Mouse (Mus musculus) frontal cortex, adult (tissue): ENCODE results near the gene Klhl30.

ENCODE experiments used
- ATAC-seq: cut with Nextera tagmentation; 2 replicates; pipeline ENCODE4 v1.9.2; 2017; ENCODE audit warnings: mild to moderate bottlenecking, moderate library complexity, mixed read lengths; ENCODE audit not compliant: low TSS enrichment

Klhl30 gene

GRCm38 (mm10) chr1:91364822-91365644 lies 14.2 kb downstream of the Klhl30 start:
- no peak for ATAC-seq

DNA sequence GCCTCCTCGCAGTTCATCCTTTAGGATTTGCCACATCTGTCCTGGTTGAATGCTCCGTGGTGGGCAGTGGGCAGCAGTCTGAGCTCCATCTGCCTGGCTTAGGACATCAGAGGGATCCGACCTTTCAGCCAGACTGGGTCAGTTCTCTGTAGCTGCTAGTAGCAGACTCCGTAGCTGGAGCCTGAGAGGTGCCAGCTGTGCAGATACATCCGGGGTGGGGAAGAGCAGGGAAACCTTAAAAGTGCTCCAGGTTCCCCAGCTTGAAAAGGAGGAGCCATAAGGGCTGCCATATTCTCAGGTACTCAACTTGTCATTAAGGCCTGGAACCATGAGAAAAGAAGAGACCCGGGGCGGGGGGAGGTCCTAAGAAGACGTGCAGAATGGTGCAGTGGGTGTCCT lies 15.0 kb downstream of the Klhl30 start:
- no peak for ATAC-seq

GRCm38 (mm10) chr1:91366215-91367108 lies 15.6 kb downstream of the Klhl30 start, which contains the start of gene Erfe:
Gene Erfe (plus strand): TSS chr1:91366430.
- ATAC-seq: peak; percentile 14; the same call in 1 of the 2 replicates

- ATAC-seq: no peak
These were observed 16.5 kb downstream of the Klhl30 start for GRCm38 (mm10) chr1:91367295-91367694.

GRCm38 (mm10) chr1:91369408-91369807 lies 18.6 kb downstream of the Klhl30 start:
- ATAC-seq: no peak

GRCm38 (mm10) chr1:91370055-91370454 lies 19.2 kb downstream of the Klhl30 start:
- ATAC-seq: no peak

DNA sequence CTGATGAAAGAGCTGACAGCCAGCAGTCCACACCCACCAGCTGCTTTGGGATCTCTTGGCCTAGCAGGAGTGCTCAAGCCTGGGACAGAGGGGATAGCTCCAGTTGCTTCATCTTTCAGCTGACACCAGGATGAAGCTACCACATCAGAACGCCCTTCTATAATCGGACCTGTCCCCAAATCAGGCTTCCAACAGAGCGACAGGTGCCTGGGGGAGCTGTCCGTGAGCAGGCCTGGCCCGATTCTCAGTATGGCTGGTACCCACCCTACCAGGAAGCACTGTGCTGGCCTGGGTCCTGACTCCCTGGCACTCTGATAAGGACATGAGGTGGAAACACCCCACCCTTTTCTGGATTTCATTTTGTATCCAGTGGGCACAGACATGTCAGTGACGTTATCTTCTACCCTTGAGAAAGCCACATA lies 22.6 kb downstream of the Klhl30 start:
- no peak for ATAC-seq

DNA sequence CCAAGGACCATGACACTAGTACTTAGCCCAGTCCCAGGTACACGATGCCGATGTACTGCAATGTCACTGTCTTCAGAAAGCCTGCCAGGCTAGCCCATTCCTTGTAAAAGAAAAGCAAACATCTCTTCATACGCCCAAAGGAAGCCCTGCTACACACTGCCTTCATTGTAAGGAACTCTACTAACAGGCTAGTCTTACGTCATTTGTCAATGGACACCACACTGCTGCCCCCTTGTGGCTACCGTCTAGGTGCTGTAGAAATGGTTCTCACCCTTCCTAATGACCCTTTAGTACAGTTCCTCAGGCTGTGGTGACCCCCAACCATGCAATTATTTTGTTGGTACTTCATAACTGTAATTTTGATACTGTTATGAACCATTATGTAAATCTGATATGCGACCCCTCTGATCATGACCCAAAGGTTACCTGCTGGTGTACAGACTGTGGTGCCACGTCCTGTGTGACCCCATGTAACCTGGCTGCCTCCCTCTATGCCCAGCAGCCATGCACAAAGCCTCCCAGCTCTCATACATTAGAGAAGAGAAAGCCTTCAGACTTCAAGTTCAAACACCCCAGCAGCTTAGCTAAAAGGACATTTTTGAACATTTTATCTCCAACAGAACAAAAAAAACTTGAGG lies 29.8 kb downstream of the Klhl30 start:
- peak; percentile 75; the same call in 1 of the 2 replicates for ATAC-seq

DNA sequence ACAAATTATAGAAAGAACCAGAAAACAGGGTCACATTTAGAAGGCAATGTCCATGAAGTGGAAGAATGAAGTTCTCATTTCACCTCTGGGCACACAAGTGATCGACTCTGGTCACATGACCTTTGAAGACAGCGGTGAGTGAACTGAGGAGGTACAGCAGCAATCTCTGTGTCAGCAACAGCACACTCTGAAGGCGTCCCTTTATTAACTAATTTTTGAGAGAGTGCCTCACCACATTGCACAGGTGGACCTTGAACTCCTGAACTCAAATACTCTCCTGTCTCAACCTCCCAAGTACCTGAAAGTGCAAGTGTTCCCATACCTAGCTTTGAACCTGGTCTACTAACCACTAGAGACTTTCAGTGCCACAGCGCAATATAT lies 30.3 kb downstream of the Klhl30 start:
- ATAC-seq: no peak

DNA sequence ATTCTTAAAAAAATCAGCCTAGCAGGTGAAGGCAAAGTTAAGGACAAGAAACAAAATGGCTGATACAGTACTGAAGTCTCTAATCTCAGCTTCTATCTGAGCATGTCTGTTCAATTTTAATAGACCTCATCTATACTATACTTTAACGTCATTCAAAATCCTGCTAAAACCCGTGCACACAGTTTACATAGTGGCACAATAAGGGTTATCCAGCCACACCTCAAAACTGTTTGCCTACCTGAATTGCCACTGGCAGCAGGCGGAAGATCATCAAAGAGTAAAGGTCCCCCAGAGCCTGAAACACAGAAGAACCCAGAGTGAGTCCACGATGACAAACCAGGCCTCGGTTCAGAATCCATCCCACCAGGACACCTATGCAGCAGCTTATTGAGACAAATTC lies 39.6 kb downstream of the Klhl30 start:
- no peak for ATAC-seq

- peak; percentile 36; the same call in 1 of the 2 replicates for ATAC-seq
These were observed 47.1 kb downstream of the Klhl30 start for GRCm38 (mm10) chr1:91397927-91398259.

DNA sequence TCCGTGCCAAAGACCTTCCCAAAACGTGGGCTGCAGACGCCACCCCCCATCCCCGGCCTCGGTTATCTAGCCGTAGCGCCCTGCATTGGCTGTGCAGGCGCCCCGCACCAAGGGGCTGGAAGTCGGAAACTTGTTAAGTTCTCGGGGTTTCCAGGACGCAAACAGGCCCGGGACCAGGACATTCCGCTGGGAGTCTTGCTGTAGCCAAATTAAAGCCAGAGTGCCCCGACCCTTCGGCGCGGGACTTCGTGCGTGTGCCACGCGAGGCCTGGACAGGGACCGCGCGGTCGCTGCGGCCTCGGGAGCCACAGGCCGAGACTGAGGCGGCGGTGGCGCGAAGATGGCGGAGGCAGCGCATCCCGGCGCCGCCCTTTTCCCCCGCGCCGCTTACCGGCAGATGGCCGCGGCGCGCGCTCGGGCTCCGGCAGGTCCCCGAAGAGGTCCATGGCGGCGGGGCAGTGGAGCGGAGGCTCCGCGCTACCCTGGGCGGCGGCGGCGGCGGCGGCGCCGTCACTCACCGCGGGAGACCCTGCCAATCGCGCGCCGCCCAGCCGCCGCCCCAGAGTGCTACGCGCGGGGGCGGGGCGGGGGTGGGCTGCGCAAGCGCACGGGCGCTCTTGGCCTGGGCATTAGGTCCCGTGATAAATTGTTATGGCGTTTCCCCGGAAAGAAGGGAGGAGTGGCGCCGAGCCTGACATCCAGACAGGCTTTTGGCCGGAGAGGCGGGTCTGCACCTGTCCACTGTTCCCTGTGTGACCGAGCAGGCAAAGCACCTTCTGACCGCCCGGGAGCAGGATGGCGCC lies 47.6 kb downstream of the Klhl30 start, which contains the start of gene Ilkap:
Ilkap (minus strand) TSS at position 556 of the 803 bp plus-strand sequence.
- ATAC-seq: peak; percentile 90

DNA sequence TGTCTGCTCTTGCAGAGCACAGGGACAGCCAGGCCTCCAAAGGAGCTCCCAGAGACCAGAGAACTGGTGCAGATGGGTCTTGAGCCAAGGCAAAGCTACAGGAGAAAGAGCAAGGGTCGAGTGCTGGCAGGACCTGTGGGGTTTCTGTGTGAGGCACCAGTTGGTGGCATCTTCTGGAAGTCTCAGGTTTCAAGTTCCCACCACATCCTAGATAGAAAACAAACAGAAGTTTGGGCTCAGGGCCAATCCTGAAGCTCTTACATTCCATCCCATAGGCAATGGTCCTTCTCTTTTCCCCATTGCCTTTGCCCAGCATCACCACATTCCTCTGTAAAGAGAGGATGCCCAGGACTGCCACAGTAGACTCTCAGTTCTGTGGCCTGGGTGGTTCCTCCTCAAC lies 54.2 kb downstream of the Klhl30 start:
- no peak for ATAC-seq

DNA sequence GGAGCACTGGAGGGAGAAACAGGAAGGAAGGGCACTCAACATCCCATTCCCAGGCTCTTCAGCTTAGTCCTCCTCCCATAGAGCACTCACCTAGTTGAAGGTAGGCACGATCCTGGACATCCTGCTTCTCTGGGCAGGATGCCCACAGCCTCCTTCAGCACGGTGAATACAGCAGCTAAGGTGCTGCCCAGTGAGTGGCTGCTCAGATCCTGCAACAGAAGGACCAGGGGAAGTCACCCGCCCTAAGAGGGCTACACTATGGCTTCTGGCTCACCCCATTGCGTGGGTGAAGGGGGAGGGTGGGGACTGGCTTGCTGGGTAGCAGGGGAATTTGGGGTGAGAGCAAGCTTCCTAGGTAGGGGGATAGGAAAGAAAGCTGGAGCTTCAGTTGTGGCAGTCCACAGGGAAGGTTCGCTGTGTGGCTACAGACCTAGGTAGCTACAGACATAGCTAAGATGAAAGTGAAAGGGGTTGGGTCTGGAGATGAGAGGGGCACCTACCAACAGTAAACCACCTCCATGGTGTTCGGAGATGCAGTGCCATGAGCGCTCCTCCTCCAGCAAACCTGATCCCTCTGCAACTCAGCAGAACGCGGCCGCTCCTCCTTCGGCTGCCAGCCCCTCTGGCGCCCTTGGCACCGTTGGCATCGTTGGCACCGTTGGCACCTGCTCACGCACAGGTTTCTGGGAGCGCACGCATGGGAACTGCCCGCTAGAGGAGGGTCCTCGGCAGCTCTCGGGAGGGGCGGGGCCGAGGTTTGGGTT lies 54.8 kb downstream of the Klhl30 start:
- ATAC-seq: peak; percentile 32; the same call in 1 of the 2 replicates

DNA sequence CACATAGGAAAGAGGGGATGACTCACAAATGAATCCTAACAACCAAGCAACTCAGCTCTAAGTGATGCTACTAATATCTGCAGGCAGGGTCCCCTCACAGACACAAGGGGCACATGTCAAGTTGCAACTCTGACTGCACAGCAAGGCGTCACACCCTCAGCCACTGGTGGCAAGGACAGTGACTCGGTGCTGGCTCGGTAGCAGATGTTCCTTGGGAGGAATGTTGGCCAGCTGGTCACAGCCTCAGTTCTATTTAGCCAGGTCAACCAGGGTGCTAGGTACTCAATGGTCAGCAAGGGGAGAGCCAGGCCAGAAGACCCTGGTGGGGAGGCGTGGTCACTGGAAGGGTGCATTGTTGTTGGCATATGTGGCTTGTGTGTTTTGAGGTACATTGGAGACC lies 57.0 kb downstream of the Klhl30 start:
- ATAC-seq: no peak

GRCm38 (mm10) chr1:91411631-91412285 lies 60.9 kb downstream of the Klhl30 start:
- ATAC-seq: no peak
